Mouse (Mus musculus) cerebellum, adult 11-12 months (tissue): ENCODE measurements around the gene Bean1.

Experiments
- DNase-seq: peaks from one replicate; pipeline ENCODE4 v3.0.0; 2022

Bean1 gene

GRCm38 (mm10) chr8:104170118-104171049 is at the start of gene Bean1:
Gene Bean1, plus strand, starts transcription at chr8:104170442.
- DNase-seq = no peak

GRCm38 (mm10) chr8:104121640-104122416 is 48.4 kb upstream of the Bean1 start:
- no peak for DNase-seq

- no peak for DNase-seq
Observed at GRCm38 (mm10) chr8:104123080-104123657, 47.1 kb upstream of the Bean1 start.

DNA sequence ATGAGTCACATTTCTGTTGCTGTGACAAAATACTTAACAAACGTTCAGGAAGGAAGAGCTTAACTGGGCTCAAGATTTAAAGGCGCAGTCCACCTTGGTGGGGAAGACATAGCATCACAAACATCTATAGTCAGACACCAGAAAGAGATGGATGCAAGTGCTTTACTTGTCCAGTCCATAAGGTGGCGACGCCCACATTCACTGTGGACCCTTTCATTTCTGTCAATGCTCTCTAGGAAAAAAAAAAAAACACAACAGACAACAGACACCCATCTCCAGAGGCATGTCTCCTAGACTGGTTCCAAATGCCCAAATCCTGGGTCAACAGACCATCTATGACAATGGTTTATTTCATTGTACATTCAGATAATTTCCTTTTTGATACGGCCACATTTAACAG is 45.7 kb upstream of the Bean1 start:
- no peak for DNase-seq

GRCm38 (mm10) chr8:104127160-104127883 is 42.9 kb upstream of the Bean1 start:
- no peak for DNase-seq

DNA sequence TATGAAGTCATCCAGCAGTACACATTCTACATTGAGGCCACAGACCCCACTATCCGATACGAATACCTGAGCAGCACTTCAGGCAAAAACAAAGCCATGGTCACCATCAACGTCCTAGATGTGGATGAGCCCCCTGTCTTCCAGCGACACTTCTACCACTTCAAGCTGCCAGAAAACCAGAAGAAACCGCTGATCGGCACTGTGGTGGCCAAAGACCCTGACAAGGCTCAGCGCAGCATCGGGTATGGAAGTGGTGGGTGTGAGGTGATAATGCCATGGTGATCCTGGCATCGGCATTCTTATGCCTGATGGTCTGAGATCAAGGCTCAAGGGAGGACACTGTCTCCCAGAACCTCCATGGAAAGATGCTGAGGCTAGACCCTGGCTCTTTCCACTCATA is 39.3 kb upstream of the Bean1 start:
- no peak for DNase-seq

DNA sequence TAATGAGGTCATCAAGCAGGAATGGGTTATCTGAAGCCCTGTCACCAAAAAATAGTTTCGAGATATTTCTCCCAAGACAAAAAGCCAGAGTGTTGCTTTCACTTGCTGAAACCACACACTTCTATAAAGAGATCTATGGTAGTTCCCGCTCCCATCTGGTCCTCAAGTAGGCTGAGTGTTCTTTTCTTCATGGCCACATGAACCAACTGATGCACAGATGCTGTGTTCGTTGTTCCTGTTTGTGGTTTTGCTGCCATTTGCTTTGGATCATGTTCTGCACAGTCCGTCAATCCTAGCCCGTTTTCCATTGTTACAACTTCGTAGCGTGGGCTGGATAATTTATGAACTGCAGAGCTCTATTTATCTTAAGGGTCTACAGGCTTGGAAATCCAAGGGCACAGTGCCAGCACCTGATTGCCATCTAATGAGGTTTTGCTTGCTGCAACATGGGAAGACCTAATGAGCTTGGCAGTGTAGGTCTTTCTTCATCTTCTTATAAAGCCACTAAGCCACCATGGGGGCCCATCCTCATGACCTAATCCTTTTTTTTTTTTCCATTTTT is 38.7 kb upstream of the Bean1 start:
- DNase-seq = no peak

GRCm38 (mm10) chr8:104134521-104134920 is 35.7 kb upstream of the Bean1 start:
- DNase-seq = no peak

DNA sequence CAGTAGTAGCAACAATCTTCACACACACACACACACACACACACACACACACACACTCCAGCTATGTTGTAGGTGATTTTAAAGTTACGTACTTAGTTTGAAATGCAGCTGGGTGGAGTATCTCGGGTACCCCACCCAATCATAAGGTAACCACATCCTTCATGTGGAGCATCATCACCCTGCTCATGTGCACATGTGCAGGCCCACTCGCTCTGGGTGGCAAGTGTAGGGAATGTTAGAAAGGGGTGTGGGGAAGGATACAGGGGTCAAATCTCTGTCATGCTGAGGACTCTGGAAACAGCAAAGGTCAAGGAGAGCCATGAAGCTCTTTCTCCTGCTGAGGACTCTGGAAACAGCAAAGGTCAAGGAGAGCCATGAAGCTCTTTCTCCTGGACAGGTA is 34.0 kb upstream of the Bean1 start:
- no peak for DNase-seq

GRCm38 (mm10) chr8:104137636-104138035 is 32.6 kb upstream of the Bean1 start:
- no peak for DNase-seq

DNA sequence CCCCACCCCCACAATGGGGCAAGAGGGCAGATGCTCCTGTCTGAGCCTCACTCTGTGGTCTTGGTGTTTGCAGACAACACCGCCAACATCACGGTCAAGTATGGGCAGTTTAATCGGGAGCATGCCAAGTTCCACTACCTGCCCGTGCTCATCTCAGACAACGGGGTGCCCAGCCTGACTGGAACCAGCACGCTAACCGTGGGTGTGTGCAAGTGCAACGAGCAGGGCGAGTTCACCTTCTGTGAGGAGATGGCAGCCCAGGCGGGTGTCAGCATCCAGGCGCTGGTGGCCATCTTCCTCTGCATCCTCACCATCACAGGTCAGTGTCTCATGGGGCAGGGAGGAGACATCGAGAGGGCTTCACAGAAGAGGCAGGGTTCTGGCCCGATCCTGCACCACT is 29.6 kb upstream of the Bean1 start:
- no peak for DNase-seq

DNA sequence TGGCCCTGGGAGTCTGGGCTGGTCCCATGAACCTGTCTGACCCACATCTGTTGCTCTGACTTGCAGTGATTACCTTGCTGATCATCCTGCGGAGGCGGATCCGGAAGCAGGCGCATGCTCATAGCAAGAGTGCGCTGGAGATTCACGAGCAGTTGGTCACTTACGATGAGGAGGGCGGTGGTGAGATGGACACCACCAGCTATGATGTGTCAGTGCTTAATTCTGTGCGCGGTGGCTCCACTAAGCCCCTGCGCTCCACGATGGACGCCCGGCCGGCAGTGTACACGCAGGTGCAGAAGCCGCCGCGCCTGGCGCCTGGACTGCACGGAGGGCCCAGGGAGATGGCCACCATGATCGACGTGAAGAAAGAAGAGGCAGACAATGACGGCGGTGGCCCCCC is 27.8 kb upstream of the Bean1 start:
- no peak for DNase-seq

DNA sequence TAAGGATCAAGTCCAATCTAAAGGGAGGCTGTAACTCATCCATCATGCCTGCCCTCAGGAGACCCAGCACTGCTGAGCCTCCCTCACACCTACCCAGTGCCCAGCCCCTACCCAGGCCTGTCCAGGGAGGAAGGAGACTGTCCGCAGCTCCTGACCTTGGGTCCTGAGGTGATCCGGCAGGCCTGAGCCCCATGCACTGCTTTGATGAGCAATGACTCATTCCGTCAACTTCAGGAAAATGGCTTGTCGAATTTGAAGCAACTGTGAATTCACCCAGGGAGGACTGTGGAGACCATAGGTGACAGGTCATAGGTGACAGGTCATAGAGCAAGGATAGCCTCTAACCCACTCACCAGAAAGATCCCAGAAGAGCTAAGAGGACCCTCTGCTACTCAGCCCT is 26.9 kb upstream of the Bean1 start:
- no peak for DNase-seq

GRCm38 (mm10) chr8:104144434-104145216 is 25.6 kb upstream of the Bean1 start:
- DNase-seq = no peak

GRCm38 (mm10) chr8:104145981-104146689 is 24.1 kb upstream of the Bean1 start:
- DNase-seq = peak; percentile 48

DNA sequence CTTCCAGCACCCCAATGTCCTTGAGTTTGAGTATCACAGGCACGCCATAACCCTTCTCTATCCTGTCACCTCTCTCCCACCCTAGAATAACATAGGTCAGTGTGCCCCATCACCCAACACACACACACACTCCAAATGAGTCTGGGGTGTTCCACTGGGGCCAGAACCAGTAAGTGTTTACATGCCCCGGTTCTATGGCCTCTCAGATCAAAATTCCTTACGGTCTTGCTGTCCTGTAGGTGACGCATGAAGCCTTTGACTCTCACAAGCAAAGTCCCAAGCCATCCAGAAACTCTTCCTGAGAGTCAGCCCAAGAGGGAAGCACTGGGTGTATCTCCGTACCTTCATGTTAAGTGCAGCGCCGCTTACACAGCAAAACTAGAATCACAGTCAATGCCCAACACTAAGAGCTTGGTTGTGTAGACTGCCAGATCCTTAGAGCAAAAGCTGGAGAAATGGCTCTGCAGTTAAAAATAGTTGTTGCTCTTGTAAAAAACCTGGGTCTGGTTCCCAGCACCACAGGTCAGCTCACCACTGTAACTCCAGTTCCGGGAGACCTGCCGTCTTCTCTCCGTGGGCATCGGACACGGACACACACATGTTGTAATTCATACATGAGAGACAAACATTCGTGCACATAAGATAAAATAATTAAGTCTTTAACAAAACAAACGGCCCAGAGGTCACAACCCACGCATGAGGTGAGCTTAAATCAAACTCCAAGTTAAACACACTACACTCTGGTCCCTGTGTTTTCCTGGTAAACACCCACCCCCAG is 23.3 kb upstream of the Bean1 start:
- DNase-seq = no peak

GRCm38 (mm10) chr8:104147947-104148346 is 22.3 kb upstream of the Bean1 start:
- no peak for DNase-seq

- no peak for DNase-seq
Observed at GRCm38 (mm10) chr8:104160731-104161130, 9.5 kb upstream of the Bean1 start.

GRCm38 (mm10) chr8:104169461-104169860 is 781 bp upstream of the Bean1 start:
- no peak for DNase-seq

DNA sequence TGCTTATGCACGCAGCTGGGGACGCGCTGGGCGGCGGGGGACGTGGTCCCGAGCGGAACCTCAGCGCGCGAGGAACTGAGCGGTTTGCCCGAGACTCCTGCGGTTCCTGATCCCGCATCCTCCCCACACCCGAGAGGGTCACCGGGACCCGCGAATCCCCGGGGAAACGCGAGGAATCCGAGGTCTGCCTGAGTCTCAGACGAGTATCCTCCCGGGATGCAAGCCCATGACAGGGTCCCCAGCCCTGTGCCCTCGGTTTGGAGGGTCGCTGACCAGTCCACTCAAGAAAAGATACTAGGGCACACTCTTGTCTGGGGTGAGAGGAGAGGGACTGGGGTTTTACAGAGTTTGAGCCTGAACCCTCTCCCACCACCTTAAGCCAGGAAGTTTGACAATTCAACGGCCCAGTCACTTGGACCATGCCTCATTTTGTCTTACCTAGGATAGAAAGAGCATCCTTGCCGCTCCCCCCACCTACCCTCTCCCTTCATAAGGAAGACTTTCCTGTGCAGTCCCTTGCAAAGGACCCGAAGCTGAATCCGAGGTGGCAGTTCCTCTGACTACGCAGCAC is 893 bp downstream of the Bean1 start:
- DNase-seq = no peak
